10 mouse cellular contexts compared by ENCODE assay signal in genomic region chr2:14620891-14621290, GRCm38 (mm10).
"Had no signal": no experiment of that assay in that cellular context is flagged by ENCODE, and none has a peak within 500 bp of the region (broad histone marks: within the 10 kb centered on the region; RNA-seq: fewer than 3 reads in every experiment).

No protein-coding gene starts in this region.

- H3K36me3 ChIP-seq: limb, embryonic 10.5 days; midbrain, embryonic 13.5 days; neural tube, embryonic 15.5 days; stomach, embryonic 15.5 days had no signal

- ATAC-seq: inflammation-experienced regulatory T-cells, adult 6 months had no signal

- DNase-seq: kidney, adult 8-10 months; kidney, postnatal 25 days; thymus, postnatal 36 days had no signal

- H3K27me3 ChIP-seq: midbrain, embryonic 13.5 days; neural tube, embryonic 15.5 days; stomach, embryonic 15.5 days had no signal

- H3K9ac ChIP-seq: midbrain, embryonic 13.5 days; neural tube, embryonic 15.5 days; stomach, embryonic 15.5 days had no signal

- H3K4me3 ChIP-seq: left cerebral cortex, adult 2 months; limb, embryonic 10.5 days; midbrain, embryonic 13.5 days; neural tube, embryonic 15.5 days; stomach, embryonic 15.5 days had no signal

- H3K27ac ChIP-seq: left cerebral cortex, adult 2 months; limb, embryonic 10.5 days; midbrain, embryonic 13.5 days; neural tube, embryonic 15.5 days; stomach, embryonic 15.5 days had no signal

- H3K9me3 ChIP-seq: limb, embryonic 10.5 days; midbrain, embryonic 13.5 days; neural tube, embryonic 15.5 days; stomach, embryonic 15.5 days had no signal

- H3K4me2 ChIP-seq: liver, embryonic 11.5 days; midbrain, embryonic 13.5 days; neural tube, embryonic 15.5 days; stomach, embryonic 15.5 days had no signal

- H3K4me1 ChIP-seq: limb, embryonic 10.5 days; midbrain, embryonic 13.5 days; neural tube, embryonic 15.5 days; stomach, embryonic 15.5 days had no signal
